Mouse (Mus musculus): ENCODE data around the gene Rnls. TPM values are rescaled to one million over a fixed set of nuclear protein-coding genes. Genes with fewer than 3 reads are reported as not detected.

Gene Rnls
- polyA plus RNA-seq, 1 experiment from 2014 or later, result 1.1 TPM

GRCm38 (mm10) chr19:33102783-33103139 lies 289.3 kb downstream of the Rnls start:
- ATAC-seq (ENCODE audit: insufficient read depth), result no peak
- no peaks in the 10 kb centered on the region for H3K9me3 ChIP-seq (replicated peaks)
- H3K4me2 ChIP-seq, result no peak overlapping the region
- H3K4me1 ChIP-seq (replicated peaks), result peaks cover 22% of the 10 kb centered on the region
- H3K27me3 ChIP-seq, result no peaks in the 10 kb centered on the region
- no peak overlapping the region for H3K27ac ChIP-seq (replicated peaks)
- H3K4me3 ChIP-seq (replicated peaks), result no peak overlapping the region
- no peaks in the 10 kb centered on the region for H3K36me3 ChIP-seq (replicated peaks)
- no peak overlapping the region for H3K9ac ChIP-seq
- 70% methylated on average over 7 of the region's 7 CpGs for whole genome bisulfite sequencing (ENCODE audit: insufficient replicate concordance)

- no peaks in the 10 kb centered on the region for H3K27me3 ChIP-seq
- no peaks in the 10 kb centered on the region for H3K36me3 ChIP-seq (replicated peaks)
- no peak overlapping the region for H3K9ac ChIP-seq
- peaks cover 22% of the 10 kb centered on the region for H3K4me1 ChIP-seq (replicated peaks)
- H3K27ac ChIP-seq (replicated peaks), result no peak overlapping the region
- H3K4me3 ChIP-seq (replicated peaks), result peak overlapping the region; percentile 22; the same call in 1 of the 2 replicates
- H3K4me2 ChIP-seq, result peak overlapping the region; percentile 41
- WGBS (ENCODE audit: insufficient replicate concordance), result 24% methylated on average over 7 of the region's 7 CpGs
- H3K9me3 ChIP-seq (replicated peaks), result no peaks in the 10 kb centered on the region
- ATAC-seq (ENCODE audit: insufficient read depth), result no peak
Observed at GRCm38 (mm10) chr19:33102008-33102782, 289.9 kb downstream of the Rnls start.

- 6% methylated on average over 13 of the region's 13 CpGs for WGBS (ENCODE audit: insufficient replicate concordance)
- H3K27me3 ChIP-seq, result no peaks in the 10 kb centered on the region
- peaks cover 22% of the 10 kb centered on the region for H3K4me1 ChIP-seq (replicated peaks)
- H3K4me2 ChIP-seq, result peak overlapping the region; percentile 41
- no peaks in the 10 kb centered on the region for H3K9me3 ChIP-seq (replicated peaks)
- H3K36me3 ChIP-seq (replicated peaks), result no peaks in the 10 kb centered on the region
- H3K27ac ChIP-seq (replicated peaks), result no peak overlapping the region
- H3K9ac ChIP-seq, result no peak overlapping the region
- peak; percentile 47 for ATAC-seq (ENCODE audit: insufficient read depth)
- H3K4me3 ChIP-seq (replicated peaks), result peak overlapping the region; percentile 22; the same call in 1 of the 2 replicates
Observed at GRCm38 (mm10) chr19:33101093-33102007, 290.7 kb downstream of the Rnls start.

- 61% methylated on average over 3 of the region's 3 CpGs for WGBS (ENCODE audit: insufficient replicate concordance)
- Histone ChIP-seq H3K27ac (replicated peaks) (no peak overlapping the region), H3K4me2 (peak overlapping the region; percentile 41; the same call in 1 of the 2 replicates), H3K9ac (no peak overlapping the region), H3K4me1 (replicated peaks) (peaks cover 22% of the 10 kb centered on the region), H3K36me3 (replicated peaks) (no peaks in the 10 kb centered on the region), H3K27me3 (no peaks in the 10 kb centered on the region), H3K9me3 (replicated peaks) (no peaks in the 10 kb centered on the region), H3K4me3 (replicated peaks) (no peak overlapping the region)
- no peak for ATAC-seq (ENCODE audit: insufficient read depth)
Observed at GRCm38 (mm10) chr19:33100598-33100997, 291.5 kb downstream of the Rnls start.

- Histone ChIP-seq H3K27ac (replicated peaks) (no peak overlapping the region), H3K4me2 (no peak overlapping the region), H3K4me1 (replicated peaks) (peaks cover 22% of the 10 kb centered on the region), H3K9ac (no peak overlapping the region), H3K36me3 (replicated peaks) (no peaks in the 10 kb centered on the region), H3K27me3 (no peaks in the 10 kb centered on the region), H3K9me3 (replicated peaks) (no peaks in the 10 kb centered on the region), H3K4me3 (replicated peaks) (no peak overlapping the region)
- 26% methylated on average over 4 of the region's 4 CpGs for WGBS (ENCODE audit: insufficient replicate concordance)
- 0 out of 2 replicates have a peak, but pooled peaks have one; percentile 18 for ATAC-seq (ENCODE audit: insufficient read depth)
Observed at GRCm38 (mm10) chr19:33100031-33100430, 292.1 kb downstream of the Rnls start.

GRCm38 (mm10) chr19:33099201-33099788 lies 292.8 kb downstream of the Rnls start:
- no peaks in the 10 kb centered on the region for H3K27me3 ChIP-seq

GRCm38 (mm10) chr19:33097691-33098090 lies 294.4 kb downstream of the Rnls start:
- H3K27me3 ChIP-seq, result no peaks in the 10 kb centered on the region
- no peak overlapping the region for H3K4me3 ChIP-seq (replicated peaks)
- no peak for ATAC-seq (ENCODE audit: insufficient read depth)
- H3K4me2 ChIP-seq, result no peak overlapping the region
- no peaks in the 10 kb centered on the region for H3K36me3 ChIP-seq (replicated peaks)
- H3K4me1 ChIP-seq (replicated peaks), result peaks cover 22% of the 10 kb centered on the region
- H3K9me3 ChIP-seq (replicated peaks), result no peaks in the 10 kb centered on the region
- H3K27ac ChIP-seq (replicated peaks), result no peak overlapping the region
- H3K9ac ChIP-seq, result no peak overlapping the region
- WGBS (ENCODE audit: insufficient replicate concordance), result 45% methylated on average over 3 of the region's 3 CpGs

More at GRCm38 (mm10) chr19:33099201-33099788, 292.8 kb downstream of the Rnls start:
- no peak for ATAC-seq (ENCODE audit: insufficient read depth)
- Histone ChIP-seq H3K9me3 (replicated peaks) (no peaks in the 10 kb centered on the region), H3K4me1 (replicated peaks) (peaks cover 22% of the 10 kb centered on the region), H3K4me3 (replicated peaks) (no peak overlapping the region), H3K4me2 (no peak overlapping the region), H3K9ac (no peak overlapping the region), H3K36me3 (replicated peaks) (no peaks in the 10 kb centered on the region), H3K27ac (replicated peaks) (no peak overlapping the region)
- WGBS (ENCODE audit: insufficient replicate concordance), result 71% methylated on average over 9 of the region's 9 CpGs

- H3K4me3 ChIP-seq (replicated peaks), result no peak overlapping the region
- H3K27me3 ChIP-seq, result no peaks in the 10 kb centered on the region
- ATAC-seq (ENCODE audit: insufficient read depth), result no peak
- H3K36me3 ChIP-seq (replicated peaks), result no peaks in the 10 kb centered on the region
- H3K27ac ChIP-seq (replicated peaks), result no peak overlapping the region
- H3K4me2 ChIP-seq, result no peak overlapping the region
- H3K4me1 ChIP-seq (replicated peaks), result peaks cover 13% of the 10 kb centered on the region
- WGBS (ENCODE audit: insufficient replicate concordance), result 82% methylated on average over 5 of the region's 5 CpGs
- no peaks in the 10 kb centered on the region for H3K9me3 ChIP-seq (replicated peaks)
- no peak overlapping the region for H3K9ac ChIP-seq
Observed at GRCm38 (mm10) chr19:33096581-33096980, 295.5 kb downstream of the Rnls start.

- no peaks in the 10 kb centered on the region for H3K4me1 ChIP-seq (replicated peaks)
- H3K4me2 ChIP-seq, result no peak overlapping the region
- H3K27ac ChIP-seq (replicated peaks), result no peak overlapping the region
- ATAC-seq (ENCODE audit: insufficient read depth), result no peak
- no peaks in the 10 kb centered on the region for H3K36me3 ChIP-seq (replicated peaks)
- H3K9me3 ChIP-seq (replicated peaks), result no peaks in the 10 kb centered on the region
- no peaks in the 10 kb centered on the region for H3K27me3 ChIP-seq
- no peak overlapping the region for H3K4me3 ChIP-seq (replicated peaks)
- H3K9ac ChIP-seq, result no peak overlapping the region
Observed at GRCm38 (mm10) chr19:33092575-33092974, 299.5 kb downstream of the Rnls start.

- ATAC-seq (ENCODE audit: insufficient read depth), result no peak
- no peaks in the 10 kb centered on the region for H3K27me3 ChIP-seq
- H3K4me2 ChIP-seq, result no peak overlapping the region
- H3K9ac ChIP-seq, result no peak overlapping the region
- H3K4me1 ChIP-seq (replicated peaks), result no peaks in the 10 kb centered on the region
- H3K27ac ChIP-seq (replicated peaks), result no peak overlapping the region
- WGBS (ENCODE audit: insufficient replicate concordance), result 15% methylated on average over 3 of the region's 3 CpGs
- H3K9me3 ChIP-seq (replicated peaks), result no peaks in the 10 kb centered on the region
- H3K36me3 ChIP-seq (replicated peaks), result no peaks in the 10 kb centered on the region
- H3K4me3 ChIP-seq (replicated peaks), result no peak overlapping the region
Observed at GRCm38 (mm10) chr19:33091324-33091723, 300.8 kb downstream of the Rnls start.

GRCm38 (mm10) chr19:33088868-33089267 lies 303.2 kb downstream of the Rnls start:
- ATAC-seq (ENCODE audit: insufficient read depth), result no peak
- H3K27me3 ChIP-seq, result no peaks in the 10 kb centered on the region
- WGBS (ENCODE audit: insufficient replicate concordance), result 44% methylated on average over 2 of the region's 2 CpGs
- H3K9ac ChIP-seq, result no peak overlapping the region
- H3K4me1 ChIP-seq (replicated peaks), result no peaks in the 10 kb centered on the region
- no peak overlapping the region for H3K4me2 ChIP-seq
- H3K27ac ChIP-seq (replicated peaks), result no peak overlapping the region
- H3K4me3 ChIP-seq (replicated peaks), result no peak overlapping the region
- no peaks in the 10 kb centered on the region for H3K36me3 ChIP-seq (replicated peaks)
- no peaks in the 10 kb centered on the region for H3K9me3 ChIP-seq (replicated peaks)
